Mouse (Mus musculus) limb, embryonic 15.5 days (tissue): ENCODE data around the gene Klhl2. TPM values are rescaled to one million over a fixed set of nuclear protein-coding genes. Genes with fewer than 3 reads are reported as not detected.

Experiments
- ATAC-seq: fragments of 200-750 bp; cut with Nextera tagmentation; 2 replicates; pipeline ENCODE4 v1.8.0; 2017; ENCODE audit warnings: low read depth, moderate TSS enrichment; ENCODE audit not compliant: insufficient number of reproducible peaks, low FRiP score, low TSS enrichment
- H3K27ac ChIP-seq: fragments of 300-500 bp; sonication (generic); 2 replicates; pipeline ENCODE4 v1.5.1; 2015; ENCODE audit warnings: moderate library complexity, mild to moderate bottlenecking, inconsistent platforms
- H3K27me3 ChIP-seq: fragments of 300-500 bp; sonication (generic); 2 replicates; pipeline ENCODE4 v1.6.1; 2015; ENCODE audit warnings: inconsistent platforms
- H3K36me3 ChIP-seq: fragments of 300-500 bp; sonication (generic); 2 replicates; pipeline ENCODE4 v1.6.1; 2015; ENCODE audit warnings: inconsistent platforms
- H3K4me1 ChIP-seq: fragments of 300-500 bp; sonication (generic); 2 replicates; pipeline ENCODE4 v1.6.1; 2015; ENCODE audit warnings: inconsistent platforms
- H3K4me2 ChIP-seq: fragments of 300-500 bp; sonication (generic); 2 replicates; pipeline ENCODE4 v1.6.1; 2015; ENCODE audit warnings: mild to moderate bottlenecking, inconsistent platforms
- H3K4me3 ChIP-seq: fragments of 300-500 bp; sonication (generic); 2 replicates; pipeline ENCODE4 v1.5.1; 2015; ENCODE audit warnings: mild to moderate bottlenecking, inconsistent platforms
- H3K9ac ChIP-seq: fragments of 300-500 bp; sonication (generic); 2 replicates; pipeline ENCODE4 v1.6.1; 2015; ENCODE audit warnings: inconsistent platforms
- H3K9me3 ChIP-seq: fragments of 300-500 bp; sonication (generic); 2 replicates; pipeline ENCODE4 v1.6.1; 2016; ENCODE audit warnings: inconsistent platforms
- WGBS: fragments of 180-500 bp; shearing (Covaris S2); methylation state at CpG from one replicate; pipeline ENCODE4 v1.1.7; 2015; 5-methylcytosine and 5-hydroxymethylcytosine counted together
- polyA plus RNA-seq: library from polyadenylated mRNA; unstranded; fragments of >200 nt; fragmentation: Nextera tagmentation; extraction: Ambion mirVana; gene quantifications from 2 replicates; pipeline ENCODE4 v1.2.1, GENCODE M21; 2015

The Klhl2 gene
- polyA plus RNA-seq, 1 experiment from 2014 or later: 7.9 TPM

GRCm38 (mm10) chr8:64845314-64845713, 4.5 kb downstream of the Klhl2 start:
- no peak overlapping the region for H3K4me2 ChIP-seq
- H3K27ac ChIP-seq: no peak overlapping the region
- H3K27me3 ChIP-seq: no peaks in the 10 kb centered on the region
- peaks cover 19% of the 10 kb centered on the region for H3K4me1 ChIP-seq
- no peak overlapping the region for H3K4me3 ChIP-seq
- H3K36me3 ChIP-seq: no peaks in the 10 kb centered on the region
- no peak for ATAC-seq
- H3K9ac ChIP-seq: no peak overlapping the region
- no peaks in the 10 kb centered on the region for H3K9me3 ChIP-seq
- WGBS: 79% methylated on average over 7 of the region's 7 CpGs

- H3K9ac ChIP-seq: no peak overlapping the region
- H3K4me2 ChIP-seq: no peak overlapping the region
- 80% methylated on average over 4 of the region's 4 CpGs for WGBS
- no peak overlapping the region for H3K27ac ChIP-seq
- H3K4me1 ChIP-seq: peaks cover 16% of the 10 kb centered on the region
- H3K9me3 ChIP-seq: no peaks in the 10 kb centered on the region
- no peaks in the 10 kb centered on the region for H3K27me3 ChIP-seq
- no peak for ATAC-seq
- H3K36me3 ChIP-seq: no peaks in the 10 kb centered on the region
- no peak overlapping the region for H3K4me3 ChIP-seq
Measured at GRCm38 (mm10) chr8:64844043-64844481, 5.8 kb downstream of the Klhl2 start.

- H3K9me3 ChIP-seq: no peaks in the 10 kb centered on the region
- no peak overlapping the region for H3K27ac ChIP-seq
- H3K4me2 ChIP-seq: no peak overlapping the region
- ATAC-seq: no peak
- no peak overlapping the region for H3K9ac ChIP-seq
- H3K4me1 ChIP-seq: peaks cover 7% of the 10 kb centered on the region; the same call in 1 of the 2 replicates
- H3K4me3 ChIP-seq: no peak overlapping the region
- H3K36me3 ChIP-seq: no peaks in the 10 kb centered on the region
- WGBS: 89% methylated on average over 3 of the region's 3 CpGs
- H3K27me3 ChIP-seq: no peaks in the 10 kb centered on the region
Measured at GRCm38 (mm10) chr8:64843168-64843567, 6.6 kb downstream of the Klhl2 start.

GRCm38 (mm10) chr8:64841747-64842406, 7.9 kb downstream of the Klhl2 start:
- 0 out of 2 replicates have a peak, but pooled peaks cover 4% of the 10 kb centered on the region for H3K4me1 ChIP-seq
- no peak overlapping the region for H3K4me3 ChIP-seq
- no peak overlapping the region for H3K27ac ChIP-seq
- 68% methylated on average over 13 of the region's 13 CpGs for WGBS
- no peak for ATAC-seq
- no peaks in the 10 kb centered on the region for H3K9me3 ChIP-seq
- H3K36me3 ChIP-seq: no peaks in the 10 kb centered on the region
- no peaks in the 10 kb centered on the region for H3K27me3 ChIP-seq
- no peak overlapping the region for H3K9ac ChIP-seq
- no peak overlapping the region for H3K4me2 ChIP-seq

- H3K36me3 ChIP-seq: no peaks in the 10 kb centered on the region
- H3K4me1 ChIP-seq: peaks cover 11% of the 10 kb centered on the region; the same call in 1 of the 2 replicates
- no peak overlapping the region for H3K4me2 ChIP-seq
- no peaks in the 10 kb centered on the region for H3K9me3 ChIP-seq
- no peak overlapping the region for H3K9ac ChIP-seq
- no peaks in the 10 kb centered on the region for H3K27me3 ChIP-seq
- no peak for ATAC-seq
- no peak overlapping the region for H3K27ac ChIP-seq
- no peak overlapping the region for H3K4me3 ChIP-seq
- 83% methylated on average over 6 of the region's 6 CpGs for WGBS
Measured at GRCm38 (mm10) chr8:64839628-64840027, 10.2 kb downstream of the Klhl2 start.

- Histone ChIP-seq H3K9me3 (no peaks in the 10 kb centered on the region), H3K9ac (no peak overlapping the region), H3K27ac (no peak overlapping the region), H3K4me1 (peaks cover 11% of the 10 kb centered on the region; the same call in 1 of the 2 replicates), H3K4me3 (no peak overlapping the region), H3K4me2 (no peak overlapping the region), H3K36me3 (no peaks in the 10 kb centered on the region), H3K27me3 (no peaks in the 10 kb centered on the region)
- ATAC-seq: peak; percentile 31; the same call in 1 of the 2 replicates
- 35% methylated on average over 6 of the region's 6 CpGs for WGBS
Measured at GRCm38 (mm10) chr8:64835475-64836122, 14.2 kb downstream of the Klhl2 start.

- peaks cover 11% of the 10 kb centered on the region; the same call in 1 of the 2 replicates for H3K4me1 ChIP-seq
- H3K9me3 ChIP-seq: no peaks in the 10 kb centered on the region
- no peak overlapping the region for H3K4me2 ChIP-seq
- H3K27me3 ChIP-seq: no peaks in the 10 kb centered on the region
- no peak overlapping the region for H3K9ac ChIP-seq
- H3K4me3 ChIP-seq: no peak overlapping the region
- ATAC-seq: no peak
- no peak overlapping the region for H3K27ac ChIP-seq
- peaks cover 2% of the 10 kb centered on the region; the same call in 1 of the 2 replicates for H3K36me3 ChIP-seq
- 71% methylated on average over 27 of the region's 27 CpGs for WGBS
Measured at GRCm38 (mm10) chr8:64834071-64834877, 15.5 kb downstream of the Klhl2 start.

GRCm38 (mm10) chr8:64832581-64833135, 17.2 kb downstream of the Klhl2 start:
- Histone ChIP-seq H3K4me1 (peaks cover 9% of the 10 kb centered on the region; the same call in 1 of the 2 replicates), H3K4me2 (no peak overlapping the region), H3K9me3 (no peaks in the 10 kb centered on the region), H3K27me3 (no peaks in the 10 kb centered on the region), H3K36me3 (peaks cover 9% of the 10 kb centered on the region), H3K9ac (no peak overlapping the region), H3K27ac (no peak overlapping the region), H3K4me3 (no peak overlapping the region)
- whole genome bisulfite sequencing: 50% methylated on average over 13 of the region's 13 CpGs
- no peak for ATAC-seq

- ATAC-seq: no peak
- Histone ChIP-seq H3K4me3 (no peak overlapping the region), H3K9ac (no peak overlapping the region), H3K36me3 (peaks cover 9% of the 10 kb centered on the region), H3K4me2 (no peak overlapping the region), H3K4me1 (peaks cover 8% of the 10 kb centered on the region; the same call in 1 of the 2 replicates), H3K27ac (no peak overlapping the region; the same call in 1 of the 2 replicates), H3K27me3 (no peaks in the 10 kb centered on the region), H3K9me3 (no peaks in the 10 kb centered on the region)
- 59% methylated on average over 3 of the region's 3 CpGs for WGBS
Measured at GRCm38 (mm10) chr8:64831656-64832055, 18.2 kb downstream of the Klhl2 start.

GRCm38 (mm10) chr8:64829921-64830320, 19.9 kb downstream of the Klhl2 start:
- no peak overlapping the region for H3K4me2 ChIP-seq
- no peaks in the 10 kb centered on the region for H3K9me3 ChIP-seq
- 88% methylated on average over 3 of the region's 3 CpGs for WGBS
- no peak overlapping the region for H3K4me3 ChIP-seq
- H3K9ac ChIP-seq: no peak overlapping the region
- no peaks in the 10 kb centered on the region for H3K27me3 ChIP-seq
- no peak for ATAC-seq
- H3K4me1 ChIP-seq: 0 out of 2 replicates have a peak, but pooled peaks cover under 1% of the 10 kb centered on the region
- peaks cover 9% of the 10 kb centered on the region for H3K36me3 ChIP-seq
- no peak overlapping the region for H3K27ac ChIP-seq

- WGBS: 82% methylated on average over 9 of the region's 9 CpGs
- Histone ChIP-seq H3K4me1 (no peaks in the 10 kb centered on the region), H3K27ac (no peak overlapping the region), H3K27me3 (no peaks in the 10 kb centered on the region), H3K9ac (no peak overlapping the region), H3K4me2 (no peak overlapping the region), H3K36me3 (peaks cover 9% of the 10 kb centered on the region), H3K4me3 (no peak overlapping the region), H3K9me3 (no peaks in the 10 kb centered on the region)
- no peak for ATAC-seq
Measured at GRCm38 (mm10) chr8:64829391-64829790, 20.4 kb downstream of the Klhl2 start.
